Mouse (Mus musculus): ENCODE data around the gene Shd. TPM values are rescaled to one million over a fixed set of nuclear protein-coding genes. Genes with fewer than 3 reads are reported as not detected.
A peak's percentile ranks its signal among the peaks of the same experiment; 100 is the strongest.

The Shd gene
- total and polyA plus RNA-seq, 3 experiments, result 0.31 to 0.89 TPM; not detected in 1

DNA sequence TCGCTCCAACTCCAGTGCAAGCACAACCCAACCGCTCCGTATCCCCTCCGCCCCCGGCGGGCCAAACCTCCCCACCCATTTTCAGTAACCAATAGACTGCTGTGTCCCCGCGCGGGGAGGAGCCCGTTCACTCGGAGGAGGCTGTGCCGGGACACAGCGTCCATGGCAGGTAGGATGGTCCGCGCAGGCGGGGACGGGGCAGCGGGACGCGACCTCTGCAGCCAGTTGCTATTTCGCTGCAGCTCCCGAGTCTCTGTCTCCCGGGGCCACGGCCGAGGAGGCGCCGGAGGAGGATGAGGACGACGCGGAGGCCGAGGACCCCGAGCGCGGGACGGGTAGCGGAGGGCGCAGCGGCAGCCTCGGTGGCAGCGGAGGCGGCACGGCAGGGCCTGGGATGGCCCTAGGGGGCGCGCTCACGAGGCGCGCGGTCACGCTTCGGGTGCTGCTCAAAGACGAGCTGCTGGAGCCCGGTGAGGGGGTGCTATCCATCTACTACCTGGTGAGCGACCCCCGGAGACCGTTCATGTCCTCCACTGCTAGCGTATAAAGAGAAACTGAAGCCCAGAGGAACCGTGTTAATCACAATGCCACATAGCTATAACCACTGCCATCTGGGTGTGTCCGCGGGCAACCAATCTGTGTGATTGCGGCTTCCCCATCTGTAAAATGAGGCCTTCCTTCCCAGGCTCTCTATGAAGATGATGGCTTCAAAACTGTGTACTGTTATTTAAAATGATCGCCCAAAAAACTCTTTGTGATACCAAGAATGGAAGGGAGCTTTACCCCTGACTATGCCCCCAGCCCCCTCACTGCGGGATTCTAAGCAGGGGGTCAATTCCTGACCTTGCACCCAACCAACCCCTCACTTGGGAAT is 39.1 kb downstream of the Shd start:
- peak overlapping the region; percentile 53; the same call in 1 of the 2 replicates for H3K27ac ChIP-seq (ENCODE audit: control insufficient read depth, low read depth, low read length)
- H3K36me3 ChIP-seq (ENCODE audit: control insufficient read depth in 1 of 2, insufficient read depth in 2 of 2, low read length in 2 of 2), result peaks cover 0 to 8% of the 10 kb centered on the region in 2 experiments; a peak in 2 of 4 replicates
- peak overlapping the region; percentile 64 for H3K9ac ChIP-seq (ENCODE audit: control insufficient read depth, low read depth, low read length, poor library complexity, severe bottlenecking)
- peak overlapping the region; percentile 64 to 90 for H3K4me3 ChIP-seq (ENCODE audit: control insufficient read depth in 1 of 2, insufficient read depth in 1 of 2, low read depth in 2 of 2, low read length in 2 of 2)
- DNase-seq (ENCODE audit: low read depth, low spot score), result peak; percentile 95
- no peaks in the 10 kb centered on the region for H3K9me3 ChIP-seq (replicated peaks; ENCODE audit: insufficient read depth, low read length)
- no peaks in the 10 kb centered on the region for H3K27me3 ChIP-seq (ENCODE audit: control insufficient read depth in 1 of 2, insufficient read depth in 2 of 2, low read length in 2 of 2)
- H3K4me1 ChIP-seq (ENCODE audit: control insufficient read depth in 1 of 2, insufficient read depth in 2 of 2, low read length in 2 of 2), result peaks cover 0 to 17% of the 10 kb centered on the region in 2 experiments; a peak in 2 of 4 replicates
- no peaks in the 10 kb centered on the region for H3K79me2 ChIP-seq (ENCODE audit: control insufficient read depth, insufficient read depth, low read length, poor library complexity)
- TF ChIP-seq MYB (IDR thresholded peaks at IDR 0.05; ENCODE audit: low read depth, low read length) (no peak), CHD1 (IDR thresholded peaks at IDR 0.05; ENCODE audit: low read depth, low read length) (no peak), USF1 (IDR thresholded peaks at IDR 0.05; ENCODE audit: low read depth, low read length) (peak; percentile 3; the same call in 1 of the 2 replicates), MYC (IDR thresholded peaks at IDR 0.05; ENCODE audit: low read depth, low read length) (no peak), JUND (IDR thresholded peaks at IDR 0.05; ENCODE audit: low read depth, low read length) (no peak), TCF12 (IDR thresholded peaks at IDR 0.05; ENCODE audit: low read depth, low read length) (peak; percentile 34), HCFC1 (IDR thresholded peaks at IDR 0.05; ENCODE audit: low read depth, low read length) (peak; percentile 57; the same call in 1 of the 2 replicates), ZMIZ1 (IDR thresholded peaks at IDR 0.05; ENCODE audit: low read depth, low read length) (no peak; the same call in none of the 2 replicates), ZNF384 (IDR thresholded peaks at IDR 0.05; ENCODE audit: low read depth, low read length) (no peak), POLR2A (IDR thresholded peaks at IDR 0.05; ENCODE audit: control insufficient read depth in 1 of 2, insufficient read depth in 1 of 2, low read depth in 1 of 2, low read length in 2 of 2, poor library complexity in 1 of 2) (peak; percentile 57 to 88; a peak in 3 of 4 replicates), ETS1 (IDR thresholded peaks at IDR 0.05; ENCODE audit: low read depth, low read length) (no peak), MEF2A (IDR thresholded peaks at IDR 0.05; ENCODE audit: extremely low read depth, insufficient replicate concordance, low read depth, low read length, poor library complexity, severe bottlenecking) (0 out of 2 replicates have a peak, but pooled peaks have one; percentile 27), E2F4 (IDR thresholded peaks at IDR 0.05; ENCODE audit: borderline replicate concordance, low read depth, low read length) (no peak), ELF1 (IDR thresholded peaks at IDR 0.05; ENCODE audit: low read depth, low read length) (0 out of 2 replicates have a peak, but pooled peaks have one; percentile 4), RCOR1 (IDR thresholded peaks at IDR 0.05; ENCODE audit: low read depth, low read length) (peak; percentile 84), EP300 (IDR thresholded peaks at IDR 0.05; ENCODE audit: low read depth in 1 of 2, low read length in 2 of 2) (no peak; a peak in 1 of 4 replicates), NRF1 (IDR thresholded peaks at IDR 0.05; ENCODE audit: insufficient read depth, low read depth, low read length, poor library complexity, severe bottlenecking) (peak; percentile 39; the same call in 1 of the 2 replicates), MAX (IDR thresholded peaks at IDR 0.05; ENCODE audit: low read length) (peak; percentile 48), RAD21 (IDR thresholded peaks at IDR 0.05; ENCODE audit: low read depth, low read length) (no peak), POLR2AphosphoS2 (IDR thresholded peaks at IDR 0.05; ENCODE audit: low read length) (peak; percentile 32; the same call in 1 of the 2 replicates), SIN3A (IDR thresholded peaks at IDR 0.05; ENCODE audit: low read length) (peak; percentile 62), ZC3H11A (IDR thresholded peaks at IDR 0.05; ENCODE audit: low read depth, low read length) (no peak), BHLHE40 (IDR thresholded peaks at IDR 0.05; ENCODE audit: borderline replicate concordance, low read depth, low read length) (no peak), MXI1 (IDR thresholded peaks at IDR 0.05; ENCODE audit: low read depth, low read length) (0 out of 2 replicates have a peak, but pooled peaks have one; percentile 52), TAL1 (IDR thresholded peaks at IDR 0.05; ENCODE audit: low read length) (no peak), MAZ (IDR thresholded peaks at IDR 0.05; ENCODE audit: low read depth, low read length) (peak; percentile 80; the same call in 1 of the 2 replicates), ZKSCAN1 (IDR thresholded peaks at IDR 0.05; ENCODE audit: low read depth, low read length) (no peak), MAFK (IDR thresholded peaks at IDR 0.05; ENCODE audit: borderline replicate concordance, low read depth, low read length) (no peak), TBP (IDR thresholded peaks at IDR 0.05; ENCODE audit: low read depth, low read length) (no peak), UBTF (IDR thresholded peaks at IDR 0.05; ENCODE audit: borderline replicate concordance, insufficient read depth, low read depth, low read length) (no peak), NELFE (IDR thresholded peaks at IDR 0.05; ENCODE audit: low read depth, low read length) (peak; percentile 56; the same call in 1 of the 2 replicates), POLR2AphosphoS5 (IDR thresholded peaks at IDR 0.05; ENCODE audit: borderline replicate concordance, low read depth, low read length) (no peak), CHD2 (IDR thresholded peaks at IDR 0.05; ENCODE audit: low read length) (no peak), CTCF (IDR thresholded peaks at IDR 0.05 in 2 of 3, conservative IDR thresholded peaks at IDR 0.05 in 1 of 3; ENCODE audit: control insufficient read depth in 1 of 3, insufficient read depth in 1 of 3, low read depth in 2 of 3, low read length in 3 of 3, poor library complexity in 1 of 3, severe bottlenecking in 1 of 3) (peak in 2 of 3 experiments; percentile 38 to 53; a peak in 4 of 6 replicates), SMC3 (IDR thresholded peaks at IDR 0.05; ENCODE audit: low read depth, low read length) (no peak)
